Mouse (Mus musculus) bone marrow, adult 2 months (tissue): ENCODE data around the gene Csde1.

Experiments
- CTCF ChIP-seq: fragments of 200-500 bp; IDR thresholded peaks from 2 replicates; pipeline ENCODE4 v1.5.1; 2011; ENCODE audit warnings: low read length, control low read depth; ENCODE audit not compliant: control insufficient read depth, insufficient read depth
- POLR2A ChIP-seq: fragments of 200-500 bp; IDR thresholded peaks from 2 replicates; pipeline ENCODE4 v1.6.1; 2011; ENCODE audit warnings: low read depth, mild to moderate bottlenecking, control low read depth, low read length, borderline replicate concordance; ENCODE audit not compliant: control insufficient read depth

- TF ChIP-seq POLR2A (no peak), CTCF (no peak)
These were observed 79.4 kb downstream of the Csde1 start for GRCm38 (mm10) chr3:103099667-103100066.
